Mouse (Mus musculus) adrenal gland, postnatal 10 days (tissue): ENCODE measurements around the gene Glg1. TPM values are rescaled to one million over a fixed set of nuclear protein-coding genes. Genes with fewer than 3 reads are reported as not detected.

Experiments used
- DNase-seq: peaks from one replicate; pipeline ENCODE4 v3.0.0; 2021; ENCODE audit warnings: mixed read lengths
- microRNA-seq: library from miRNA; unstranded; fragments of <30 nt; microRNA quantifications from one replicate; pipeline ENCODE4 v1.2.0, GENCODE M21; 2021
- total RNA-seq, 2 experiments: library from RNA; stranded (reverse); gene quantifications; 2 replicates each; pipeline ENCODE4 v1.2.3; 2021

The Glg1 gene
- total RNA-seq, 2 experiments from 2014 or later: 79.4 to 92.1 TPM

DNA sequence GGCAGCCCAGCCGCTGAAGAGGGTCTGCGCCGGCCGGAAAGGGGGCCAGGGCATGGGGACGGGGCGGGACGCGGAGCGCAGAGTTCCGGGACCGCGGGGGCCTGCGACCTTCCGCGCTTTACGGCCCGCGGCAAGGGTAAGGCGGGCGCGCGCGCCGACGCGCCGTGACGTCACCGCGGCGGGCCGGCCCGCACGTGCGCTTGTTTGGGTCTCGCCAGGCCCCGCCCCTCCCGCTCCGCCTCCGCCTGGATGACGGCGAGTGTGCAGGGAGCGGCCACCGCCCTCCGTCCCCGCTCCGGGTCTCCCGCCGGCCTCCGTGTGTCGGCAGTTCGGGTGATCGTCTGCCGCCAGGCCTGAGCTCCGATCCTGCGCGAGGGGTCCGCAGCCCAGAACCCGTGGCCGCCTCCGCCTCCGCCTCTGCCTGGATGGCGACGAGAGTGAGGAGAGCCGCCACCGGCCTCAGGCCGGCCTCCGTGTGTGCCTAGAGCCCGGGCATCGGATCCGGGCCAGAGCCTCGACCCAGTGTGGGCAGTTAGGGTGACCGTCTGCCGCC, 113.5 kb downstream of the Glg1 start:
- DNase-seq: peak; percentile 98

DNA sequence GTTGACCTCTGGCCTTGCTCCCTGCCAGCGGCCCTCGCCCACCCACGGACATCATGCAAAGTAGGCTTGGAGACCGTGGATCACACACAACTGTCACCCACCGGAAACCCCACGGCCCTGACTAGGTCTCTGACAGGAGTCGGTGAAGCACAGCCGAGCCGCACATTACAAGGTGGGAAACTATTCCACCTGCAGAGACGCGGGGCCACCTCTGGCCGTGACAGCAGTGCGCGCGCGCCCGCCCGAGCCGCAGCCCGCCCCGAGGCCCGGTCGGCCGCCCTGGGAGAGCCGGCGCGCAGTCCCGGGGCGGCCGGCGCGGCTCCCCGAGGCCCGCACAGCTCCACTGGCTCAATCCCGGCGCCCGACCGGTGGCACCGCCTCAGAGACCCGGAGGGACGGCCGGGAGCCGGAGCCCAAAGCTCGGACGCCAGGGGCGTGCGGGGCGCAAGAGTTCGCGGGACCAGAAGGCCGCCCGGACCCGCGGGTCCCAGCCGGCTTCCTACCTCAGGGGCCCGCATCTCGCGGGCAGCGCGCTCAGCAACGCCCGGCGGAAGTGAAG, 114.0 kb downstream of the Glg1 start:
- DNase-seq: peak; percentile 45

DNA sequence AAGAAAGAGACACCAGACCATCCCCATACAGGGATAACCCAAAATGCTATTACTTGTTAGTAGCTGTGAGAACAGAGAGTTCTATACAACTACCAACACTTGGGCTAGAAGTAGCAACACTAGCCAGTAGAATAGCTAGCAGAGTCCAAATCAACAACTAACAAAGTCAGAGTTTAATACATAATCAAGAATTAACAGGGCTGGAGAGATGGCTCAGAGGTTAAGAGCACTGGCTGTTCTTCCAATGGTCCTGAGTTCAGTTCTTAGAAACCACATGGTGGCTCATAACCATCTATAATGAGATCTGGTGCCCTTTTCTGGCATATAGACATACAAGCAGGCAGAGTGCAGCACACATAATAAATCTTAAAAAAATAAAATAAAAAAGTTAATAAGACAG, 116.5 kb downstream of the Glg1 start:
- no peak for DNase-seq

DNA sequence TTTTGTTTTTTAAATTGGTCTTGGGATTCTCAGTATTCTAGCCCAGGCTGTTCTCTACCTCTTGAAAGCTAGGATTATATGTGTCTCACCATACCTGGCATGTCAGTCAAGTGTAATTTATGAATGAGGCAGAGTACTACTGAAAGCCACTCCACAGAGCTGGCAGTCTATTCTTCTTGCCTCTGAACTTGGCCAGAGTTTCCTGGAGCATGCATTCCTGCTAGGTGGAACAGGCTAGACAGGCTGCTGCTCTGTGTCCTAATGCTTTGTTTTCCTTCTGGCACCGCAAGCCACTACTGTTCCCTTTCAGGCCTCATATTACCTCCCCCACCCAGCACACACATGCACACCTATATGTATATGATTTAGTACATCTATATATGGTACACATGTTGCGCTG, 128.3 kb downstream of the Glg1 start:
- no peak for DNase-seq

DNA sequence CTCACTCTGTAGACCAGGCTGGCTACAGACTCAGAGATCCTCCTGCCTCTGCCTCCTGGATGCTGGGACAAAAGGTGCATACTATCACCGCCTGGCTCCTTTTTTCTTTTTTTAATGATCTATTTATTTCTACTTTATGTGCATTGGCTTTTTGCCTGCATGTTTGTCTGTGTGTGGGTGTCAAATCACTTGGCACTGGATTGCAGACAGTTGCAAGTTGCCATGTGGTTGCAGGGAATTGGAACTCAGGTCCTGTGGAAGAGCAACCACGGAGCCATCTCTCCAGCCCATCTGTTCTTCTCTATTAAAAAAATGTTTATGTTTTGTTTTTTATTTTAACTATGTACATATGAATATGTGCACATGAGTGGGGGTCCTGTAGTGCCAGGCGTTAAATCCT, 139.5 kb downstream of the Glg1 start:
- no peak for DNase-seq

DNA sequence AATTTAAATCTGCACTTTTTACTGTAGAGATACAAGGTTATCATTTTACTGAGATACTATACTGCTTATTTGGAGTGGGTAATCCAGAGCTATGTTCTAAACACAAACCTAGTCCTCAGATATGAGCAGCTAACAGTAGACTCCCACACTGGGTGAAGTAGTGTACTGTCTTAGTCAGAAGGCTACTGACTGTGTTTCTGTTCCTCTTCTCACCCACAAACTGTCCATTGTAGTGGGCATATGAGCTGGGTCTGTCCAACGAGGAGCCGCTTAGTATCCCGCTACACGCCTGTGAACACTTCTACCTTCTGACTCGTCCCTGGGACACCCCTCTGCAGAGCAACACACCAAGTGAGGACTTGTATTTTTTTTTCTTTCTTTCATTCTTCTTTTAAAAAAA, 144.1 kb downstream of the Glg1 start:
- DNase-seq: no peak

Small RNAs within 50 kb of the gene (microRNA-seq; reads per million reads assigned to microRNA genes)
- not detected for gene Gm23193

Other genes with a start within 250 kb of the Glg1 start
- gene Ddx19b, start 227.5 kb downstream of the Glg1 start, total RNA-seq: 10 to 100 TPM; 12.6 to 13.0 TPM
- gene Aars, start 226.1 kb downstream of the Glg1 start, total RNA-seq: 10 to 100 TPM; 70.6 to 78.6 TPM
- not detected for gene Exosc6, start 202.9 kb downstream of the Glg1 start, total RNA-seq
- under 1 TPM in 1 of 2 experiments, not detected in 1; 0.15 TPM for gene Clec18a, start 166.8 kb downstream of the Glg1 start, total RNA-seq
- 10 to 100 TPM; 42.0 to 56.4 TPM for gene Pdpr, start 164.6 kb downstream of the Glg1 start, total RNA-seq
- 10 to 100 TPM; 38.5 to 53.0 TPM for gene Rfwd3, start 41.0 kb upstream of the Glg1 start, total RNA-seq
- gene Mlkl, start 79.0 kb upstream of the Glg1 start, total RNA-seq: 10 to 100 TPM; 10.5 to 11.1 TPM
- under 1 TPM; 0.45 to 0.51 TPM for gene Fa2h, start 134.6 kb upstream of the Glg1 start, total RNA-seq